Mouse (Mus musculus) liver, postnatal 0 days (tissue): Measurements from ENCODE around the gene Tmem171. TPM values are rescaled to one million over a fixed set of nuclear protein-coding genes. Genes with fewer than 3 reads are reported as not detected.

ENCODE experiments used
- ATAC-seq: fragments of 200-750 bp; cut with Nextera tagmentation; 2 replicates; pipeline ENCODE4 v1.8.0; 2017; ENCODE audit warnings: mild to moderate bottlenecking, moderate library complexity
- DNase-seq: peaks from one replicate; pipeline ENCODE4 v3.0.0-alpha.2; 2016
- H3K27ac ChIP-seq: fragments of 300-500 bp; sonication (generic); 2 replicates; pipeline ENCODE4 v1.5.1; 2014; ENCODE audit warnings: antibody characterized with exemption, moderate library complexity, mild to moderate bottlenecking, low read depth
- H3K27me3 ChIP-seq: fragments of 300-500 bp; sonication (generic); 2 replicates; pipeline ENCODE4 v1.6.1; 2014; ENCODE audit warnings: low read length, control low read depth, mixed read lengths; ENCODE audit not compliant: insufficient read depth
- H3K36me3 ChIP-seq: fragments of 300-500 bp; sonication (generic); replicated peaks from 2 replicates; pipeline ENCODE4 v1.6.1; 2014; ENCODE audit warnings: mild to moderate bottlenecking, control low read depth, low read length, moderate library complexity, mixed read lengths; ENCODE audit not compliant: insufficient read depth
- H3K4me1 ChIP-seq: fragments of 300-500 bp; sonication (generic); 2 replicates; pipeline ENCODE4 v1.6.1; 2014; ENCODE audit warnings: antibody characterized with exemption, mild to moderate bottlenecking, control low read depth; ENCODE audit not compliant: insufficient read depth
- H3K4me2 ChIP-seq: fragments of 300-500 bp; sonication (generic); 2 replicates; pipeline ENCODE4 v1.6.1; 2014; ENCODE audit warnings: low read depth, mild to moderate bottlenecking, low read length, moderate library complexity, mixed read lengths
- H3K4me3 ChIP-seq: fragments of 300-500 bp; sonication (generic); 2 replicates; pipeline ENCODE4 v1.5.1; 2014; ENCODE audit warnings: low read depth, low read length
- H3K9ac ChIP-seq: fragments of 300-500 bp; sonication (generic); replicated peaks from 2 replicates; pipeline ENCODE4 v1.6.1; 2014; ENCODE audit warnings: mild to moderate bottlenecking, moderate library complexity
- H3K9me3 ChIP-seq: fragments of 300-500 bp; sonication (generic); 2 replicates; pipeline ENCODE4 v1.6.1; 2016; ENCODE audit warnings: mild to moderate bottlenecking, control low read depth, low read length, mixed read lengths
- CTCF ChIP-seq: sonication (generic); IDR thresholded peaks from 2 replicates; pipeline ENCODE4 v1.5.1; 2016; ENCODE audit warnings: antibody characterized with exemption, low read depth
- EP300 ChIP-seq: IDR thresholded peaks from 2 replicates; pipeline ENCODE4 v1.6.1; 2016; ENCODE audit warnings: antibody characterized with exemption, low read depth, mild to moderate bottlenecking
- WGBS: fragments of 180-500 bp; shearing (Covaris S2); extraction: QIAGEN DNeasy Blood & Tissue Kit; methylation state at CpG from one replicate; pipeline ENCODE4 v1.1.7; 2014; ENCODE audit not compliant: insufficient replicate concordance; 5-methylcytosine and 5-hydroxymethylcytosine counted together
- polyA plus RNA-seq: library from polyadenylated mRNA; unstranded; fragments of >200 nt; fragmentation: Nextera tagmentation; extraction: Ambion mirVana; gene quantifications from 2 replicates; pipeline ENCODE4 v1.2.1, GENCODE M21; 2015

The Tmem171 gene
- polyA plus RNA-seq, 1 experiment from 2014 or later = 0.35 TPM

DNA sequence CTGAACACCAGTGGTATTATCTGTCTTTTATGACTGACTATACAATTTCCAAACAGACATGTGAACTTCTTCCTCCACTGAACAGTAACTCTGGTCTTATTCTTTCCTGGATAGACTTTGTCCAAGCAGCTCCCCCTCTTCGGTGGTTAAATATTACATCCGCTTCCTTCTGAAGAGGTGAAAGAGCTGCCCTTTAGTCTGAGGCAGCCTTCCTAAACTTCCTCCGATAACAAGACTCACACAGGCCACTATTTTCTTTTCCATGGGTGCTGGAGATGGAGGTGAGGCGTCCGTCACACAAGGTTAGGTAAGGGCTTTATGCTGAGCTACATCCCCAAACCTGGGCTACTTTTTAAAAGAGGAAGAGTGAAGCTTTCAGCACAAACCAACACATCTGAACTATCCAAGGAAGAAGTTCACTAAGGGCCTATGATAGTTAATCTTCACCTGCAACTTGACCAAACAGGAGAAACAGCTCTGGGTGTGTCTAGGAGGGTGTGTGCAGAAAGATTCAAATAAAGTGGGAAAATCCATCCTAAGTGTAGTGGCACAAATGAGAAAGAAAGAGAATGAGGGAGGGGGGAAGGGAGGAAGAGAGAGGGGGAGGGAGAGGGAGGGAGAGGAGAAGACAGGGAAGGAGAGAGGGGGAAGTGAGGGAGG lies 56.0 kb downstream of the Tmem171 start:
- TF ChIP-seq EP300 (no peak), CTCF (no peak)
- no peak for ATAC-seq
- peaks cover 6% of the 10 kb centered on the region; the same call in 1 of the 2 replicates for H3K9me3 ChIP-seq
- H3K4me2 ChIP-seq = no peak overlapping the region
- no peaks in the 10 kb centered on the region for H3K4me1 ChIP-seq
- 62% methylated on average over 5 of the region's 5 CpGs for WGBS
- no peak overlapping the region for H3K4me3 ChIP-seq
- DNase-seq = no peak
- no peaks in the 10 kb centered on the region for H3K36me3 ChIP-seq
- H3K27ac ChIP-seq = no peak overlapping the region
- 0 out of 2 replicates have a peak, but pooled peaks cover 5% of the 10 kb centered on the region for H3K27me3 ChIP-seq
- no peak overlapping the region for H3K9ac ChIP-seq

DNA sequence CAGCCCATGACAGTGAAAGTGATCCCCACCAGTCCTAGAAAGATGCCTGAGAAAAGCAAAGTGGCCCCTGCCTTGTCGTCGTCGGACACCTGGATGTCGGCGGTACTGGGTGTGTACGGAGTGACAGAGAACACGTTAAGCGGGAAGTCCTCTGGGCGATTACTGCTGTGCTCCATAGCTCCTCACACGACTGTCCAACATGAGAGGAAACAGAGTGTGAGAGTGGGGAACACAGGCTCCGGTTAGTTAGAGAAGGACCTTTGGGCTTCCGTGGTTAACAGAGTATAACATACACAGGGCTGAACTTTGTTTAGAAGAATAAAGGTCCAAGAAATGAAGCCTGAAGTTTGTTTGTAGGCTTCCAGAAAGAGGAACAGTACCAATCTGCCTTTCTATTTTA lies 57.5 kb downstream of the Tmem171 start, which contains the start of gene Tmem174:
Tmem174 (minus strand) TSS at position 266 of the 400 bp plus-strand sequence.
- no peak within 1 kb of the TSS for H3K4me2 ChIP-seq
- ATAC-seq (no peak), DNase-seq (no peak)
- H3K9me3 ChIP-seq = peaks cover 6% of the 10 kb centered on the region; the same call in 1 of the 2 replicates
- no peak within 1 kb of the TSS for H3K9ac ChIP-seq
- no peak within 1 kb of the TSS for H3K27ac ChIP-seq
- H3K27me3 ChIP-seq = 0 out of 2 replicates have a peak, but pooled peaks cover 5% of the 10 kb centered on the region
- WGBS = 84% methylated on average over 12 of the region's 12 CpGs
- TF ChIP-seq CTCF = no peak
- TF ChIP-seq EP300 = no peak
- no peaks in the 10 kb centered on the region for H3K4me1 ChIP-seq
- H3K4me3 ChIP-seq = no peak within 1 kb of the TSS
- no peaks in the 10 kb centered on the region for H3K36me3 ChIP-seq

DNA sequence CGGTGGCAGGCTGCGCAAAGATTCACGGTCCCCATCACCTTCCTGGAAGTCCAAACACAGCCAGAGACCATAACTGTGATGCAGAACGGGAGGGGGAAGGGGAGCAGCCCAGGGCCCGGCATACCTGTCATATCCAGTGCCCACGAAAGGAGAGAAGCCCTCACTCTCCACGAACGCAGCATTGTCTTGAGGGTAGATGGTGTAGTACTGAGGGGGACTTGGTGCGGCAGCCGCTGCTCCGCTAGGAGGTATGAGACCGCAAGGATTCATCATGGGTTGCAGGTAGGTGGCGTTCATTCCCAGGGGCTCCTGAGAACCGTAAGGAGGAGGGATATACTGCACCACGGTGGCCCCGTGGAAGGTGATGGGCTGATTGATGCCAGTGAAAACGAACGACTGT lies 58.1 kb downstream of the Tmem171 start:
- Histone ChIP-seq H3K9me3 (peaks cover 6% of the 10 kb centered on the region; the same call in 1 of the 2 replicates), H3K4me3 (no peak overlapping the region), H3K27ac (no peak overlapping the region), H3K9ac (no peak overlapping the region), H3K36me3 (no peaks in the 10 kb centered on the region), H3K4me2 (no peak overlapping the region), H3K4me1 (no peaks in the 10 kb centered on the region), H3K27me3 (0 out of 2 replicates have a peak, but pooled peaks cover 5% of the 10 kb centered on the region)
- WGBS = 59% methylated on average over 18 of the region's 18 CpGs
- TF ChIP-seq EP300 (no peak), CTCF (no peak)
- DNase-seq (no peak), ATAC-seq (no peak)

Other genes with a start within 250 kb of the Tmem171 start
- gene Gm10320, start 202.8 kb downstream of the Tmem171 start, polyA plus RNA-seq = 0.63 and 0.84 TPM in 2 replicates
- not detected in 2 replicates for gene Tmem174, start 57.4 kb downstream of the Tmem171 start, polyA plus RNA-seq
- 16.6 and 16.7 TPM in 2 replicates for gene Fcho2, start 120.6 kb upstream of the Tmem171 start, polyA plus RNA-seq
- 9.6 and 14.0 TPM in 2 replicates for gene Tnpo1, start 231.6 kb upstream of the Tmem171 start, polyA plus RNA-seq